Mouse (Mus musculus) macrophage (primary cell): ENCODE results near the gene Magi1. TPM values are rescaled to one million over a fixed set of nuclear protein-coding genes. Genes with fewer than 3 reads are reported as not detected.

Source experiments
- H3K27ac ChIP-seq: fragments of 350-480 bp; formaldehyde crosslinking; 2 replicates; pipeline ENCODE4 v1.9.0; 2021
- H3K36me3 ChIP-seq: fragments of 350-480 bp; formaldehyde crosslinking; 2 replicates; pipeline ENCODE4 v1.9.0; 2021; ENCODE audit errors: inconsistent target
- H3K4me3 ChIP-seq: fragments of 350-480 bp; formaldehyde crosslinking; 2 replicates; pipeline ENCODE4 v1.9.0; 2021; ENCODE audit errors: inconsistent target
- H3K79me2 ChIP-seq: fragments of 350-480 bp; formaldehyde crosslinking; 2 replicates; pipeline ENCODE4 v1.9.0; 2021; ENCODE audit errors: inconsistent target
- WGBS: methylation state at CpG from one replicate; pipeline ENCODE4 v1.1.7; 2026; ENCODE audit warnings: inconsistent platforms; ENCODE audit not compliant: missing documents; 5-methylcytosine and 5-hydroxymethylcytosine counted together
- polyA plus RNA-seq: library from polyadenylated mRNA; stranded (reverse); fragments of 250-400 nt; gene quantifications from 3 replicates; pipeline ENCODE4 v1.2.4, GENCODE M21; 2018; ENCODE audit warnings: inconsistent platforms

Magi1 gene
- polyA plus RNA-seq, 1 experiment from 2014 or later, result 0.14 TPM

- H3K79me2 ChIP-seq, result no peaks in the 10 kb centered on the region
- no peak overlapping the region for H3K27ac ChIP-seq
- H3K36me3 ChIP-seq, result no peaks in the 10 kb centered on the region
- 62% methylated on average over 3 of the region's 3 CpGs for WGBS
- no peak overlapping the region for H3K4me3 ChIP-seq
Measured at GRCm38 (mm10) chr6:94232243-94232785, 51.4 kb downstream of the Magi1 start.

- WGBS, result 89% methylated on average over 4 of the region's 4 CpGs
- Histone ChIP-seq H3K36me3 (no peaks in the 10 kb centered on the region), H3K79me2 (no peaks in the 10 kb centered on the region), H3K27ac (no peak overlapping the region), H3K4me3 (no peak overlapping the region)
Measured at GRCm38 (mm10) chr6:94231831-94232230, 51.9 kb downstream of the Magi1 start.

GRCm38 (mm10) chr6:94231367-94231766 is 52.4 kb downstream of the Magi1 start:
- Histone ChIP-seq H3K27ac (no peak overlapping the region), H3K79me2 (no peaks in the 10 kb centered on the region), H3K36me3 (no peaks in the 10 kb centered on the region), H3K4me3 (no peak overlapping the region)
- WGBS, result 86% methylated on average over 7 of the region's 7 CpGs

- Histone ChIP-seq H3K36me3 (no peaks in the 10 kb centered on the region), H3K27ac (no peak overlapping the region), H3K79me2 (no peaks in the 10 kb centered on the region), H3K4me3 (no peak overlapping the region)
- WGBS, result 87% methylated on average over 3 of the region's 3 CpGs
Measured at GRCm38 (mm10) chr6:94230918-94231317, 52.8 kb downstream of the Magi1 start.

GRCm38 (mm10) chr6:94230129-94230528 is 53.6 kb downstream of the Magi1 start:
- no peaks in the 10 kb centered on the region for H3K36me3 ChIP-seq
- H3K4me3 ChIP-seq, result no peak overlapping the region
- no peaks in the 10 kb centered on the region for H3K79me2 ChIP-seq
- H3K27ac ChIP-seq, result no peak overlapping the region
- WGBS, result 88% methylated on average over 3 of the region's 3 CpGs

GRCm38 (mm10) chr6:94226262-94226661 is 57.5 kb downstream of the Magi1 start:
- Histone ChIP-seq H3K36me3 (no peaks in the 10 kb centered on the region), H3K27ac (no peak overlapping the region), H3K4me3 (no peak overlapping the region), H3K79me2 (no peaks in the 10 kb centered on the region)
- WGBS, result 82% methylated on average over 6 of the region's 6 CpGs

GRCm38 (mm10) chr6:94225832-94226231 is 57.9 kb downstream of the Magi1 start:
- H3K27ac ChIP-seq, result no peak overlapping the region
- H3K79me2 ChIP-seq, result no peaks in the 10 kb centered on the region
- H3K36me3 ChIP-seq, result no peaks in the 10 kb centered on the region
- H3K4me3 ChIP-seq, result no peak overlapping the region
- 47% methylated on average over 3 of the region's 3 CpGs for WGBS

GRCm38 (mm10) chr6:94225091-94225490 is 58.6 kb downstream of the Magi1 start:
- Histone ChIP-seq H3K27ac (no peak overlapping the region), H3K4me3 (no peak overlapping the region), H3K79me2 (no peaks in the 10 kb centered on the region), H3K36me3 (no peaks in the 10 kb centered on the region)
- 95% methylated on average over 6 of the region's 6 CpGs for WGBS

GRCm38 (mm10) chr6:94222253-94222652 is 61.5 kb downstream of the Magi1 start:
- no peak overlapping the region for H3K4me3 ChIP-seq
- H3K36me3 ChIP-seq, result no peaks in the 10 kb centered on the region
- no peaks in the 10 kb centered on the region for H3K79me2 ChIP-seq
- no peak overlapping the region for H3K27ac ChIP-seq
- 20% methylated on average over 7 of the region's 7 CpGs for whole genome bisulfite sequencing

GRCm38 (mm10) chr6:94221750-94222149 is 62.0 kb downstream of the Magi1 start:
- no peak overlapping the region for H3K27ac ChIP-seq

GRCm38 (mm10) chr6:94218076-94218475 is 65.6 kb downstream of the Magi1 start:
- WGBS, result 70% methylated on average over 4 of the region's 4 CpGs
- no peak overlapping the region for H3K27ac ChIP-seq

More at GRCm38 (mm10) chr6:94221750-94222149, 62.0 kb downstream of the Magi1 start:
- WGBS, result 24% methylated on average over 6 of the region's 6 CpGs
- Histone ChIP-seq H3K4me3 (no peak overlapping the region), H3K36me3 (no peaks in the 10 kb centered on the region), H3K79me2 (no peaks in the 10 kb centered on the region)

GRCm38 (mm10) chr6:94215834-94216233 is 67.9 kb downstream of the Magi1 start:
- Histone ChIP-seq H3K36me3 (no peaks in the 10 kb centered on the region), H3K79me2 (no peaks in the 10 kb centered on the region), H3K27ac (no peak overlapping the region), H3K4me3 (no peak overlapping the region)
- WGBS, result 88% methylated on average over 3 of the region's 4 CpGs

More at GRCm38 (mm10) chr6:94218076-94218475, 65.6 kb downstream of the Magi1 start:
- Histone ChIP-seq H3K36me3 (no peaks in the 10 kb centered on the region), H3K4me3 (no peak overlapping the region), H3K79me2 (no peaks in the 10 kb centered on the region)

GRCm38 (mm10) chr6:94214895-94215538 is 68.7 kb downstream of the Magi1 start:
- Histone ChIP-seq H3K27ac (no peak overlapping the region), H3K36me3 (no peaks in the 10 kb centered on the region), H3K79me2 (no peaks in the 10 kb centered on the region), H3K4me3 (no peak overlapping the region)
- WGBS, result 94% methylated on average over 7 of the region's 7 CpGs

GRCm38 (mm10) chr6:94205926-94206325 is 77.8 kb downstream of the Magi1 start:
- no peak overlapping the region for H3K4me3 ChIP-seq
- H3K36me3 ChIP-seq, result no peaks in the 10 kb centered on the region
- H3K27ac ChIP-seq, result no peak overlapping the region
- H3K79me2 ChIP-seq, result no peaks in the 10 kb centered on the region
- 72% methylated on average over 3 of the region's 5 CpGs for WGBS

GRCm38 (mm10) chr6:94203642-94204145 is 80.0 kb downstream of the Magi1 start:
- H3K79me2 ChIP-seq, result no peaks in the 10 kb centered on the region
- WGBS, result 50% methylated on average over 5 of the region's 5 CpGs
- H3K27ac ChIP-seq, result no peak overlapping the region
- H3K36me3 ChIP-seq, result no peaks in the 10 kb centered on the region
- H3K4me3 ChIP-seq, result no peak overlapping the region
